Mouse (Mus musculus) neural tube, postnatal 0 days (tissue): ENCODE results near the gene Tfb2m. TPM values are rescaled to one million over a fixed set of nuclear protein-coding genes. Genes with fewer than 3 reads are reported as not detected.

Experiments
- polyA plus RNA-seq: library from polyadenylated mRNA; unstranded; fragments of >200 nt; fragmentation: Nextera tagmentation; extraction: Ambion mirVana; gene quantifications from 2 replicates; pipeline ENCODE4 v1.2.1, GENCODE M21; 2015

The Tfb2m gene
- 31.4 and 35.1 TPM in 2 replicates for polyA plus RNA-seq

GRCm38 (mm10) chr1:179545768-179546550, at the start of gene Tfb2m, which contains the start of gene Cnst:
Gene Tfb2m (minus strand): TSS chr1:179546267.
Gene Cnst (plus strand): TSS chr1:179546370.

GRCm38 (mm10) chr1:179517713-179518465, 28.2 kb downstream of the Tfb2m start, which contains the start of gene Smyd3:
Gene Smyd3 (minus strand): TSS chr1:179518041.

Other genes with a start within 250 kb of the Tfb2m start
- 23.9 and 26.5 TPM in 2 replicates for gene Smyd3, start 28.2 kb downstream of the Tfb2m start, polyA plus RNA-seq
- 17.3 and 17.7 TPM in 2 replicates for gene Cnst, start 103 bp upstream of the Tfb2m start, polyA plus RNA-seq
- 186 and 194 TPM in 2 replicates for gene Sccpdh, start 121.9 kb upstream of the Tfb2m start, polyA plus RNA-seq
- gene Kif28, start 199.0 kb upstream of the Tfb2m start, polyA plus RNA-seq: not detected in 2 replicates